Mouse (Mus musculus): ENCODE results near the gene Ptcd2. TPM values are rescaled to one million over a fixed set of nuclear protein-coding genes. Genes with fewer than 3 reads are reported as not detected.
A peak's percentile ranks its signal among the peaks of the same experiment; 100 is the strongest.

The Ptcd2 gene
- 52.6 and 57.6 TPM in 2 replicates for total RNA-seq (2014; fragmentation: Nextera tagmentation)
- 60.9 and 74.7 TPM in 2 replicates for total RNA-seq (2017)

- ATAC-seq (replicated peaks; ENCODE audit: low FRiP score, low TSS enrichment, poor library complexity, severe bottlenecking): peak; percentile 99
Observed at GRCm38 (mm10) chr13:99344599-99345575, at the start of gene Ptcd2, which contains the start of gene Mrps27. Gene Ptcd2 (minus strand): TSS chr13:99344705. Gene Mrps27 (plus strand): TSS chr13:99344786.

DNA sequence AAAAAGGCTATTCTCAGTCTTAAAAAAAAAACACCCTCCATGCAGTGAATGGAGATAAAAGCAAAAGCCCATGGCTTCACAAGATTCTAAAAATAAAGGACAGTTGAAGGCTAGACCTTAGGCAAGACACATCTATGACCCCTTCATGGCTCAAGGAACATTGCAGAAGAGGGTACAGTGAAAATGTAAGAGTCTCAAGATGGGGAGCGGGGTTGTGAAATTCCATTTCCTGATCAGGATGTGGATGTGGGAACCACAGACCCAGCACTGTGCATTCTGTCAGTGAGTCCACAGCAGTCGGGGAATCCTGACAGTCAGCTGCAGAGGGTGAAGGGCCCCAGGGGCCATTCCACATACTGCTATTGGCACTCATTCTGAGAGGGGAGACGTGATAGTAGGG is 48.6 kb upstream of the Ptcd2 start:
- ATAC-seq (replicated peaks; ENCODE audit: low FRiP score, low TSS enrichment, poor library complexity, severe bottlenecking): no peak

DNA sequence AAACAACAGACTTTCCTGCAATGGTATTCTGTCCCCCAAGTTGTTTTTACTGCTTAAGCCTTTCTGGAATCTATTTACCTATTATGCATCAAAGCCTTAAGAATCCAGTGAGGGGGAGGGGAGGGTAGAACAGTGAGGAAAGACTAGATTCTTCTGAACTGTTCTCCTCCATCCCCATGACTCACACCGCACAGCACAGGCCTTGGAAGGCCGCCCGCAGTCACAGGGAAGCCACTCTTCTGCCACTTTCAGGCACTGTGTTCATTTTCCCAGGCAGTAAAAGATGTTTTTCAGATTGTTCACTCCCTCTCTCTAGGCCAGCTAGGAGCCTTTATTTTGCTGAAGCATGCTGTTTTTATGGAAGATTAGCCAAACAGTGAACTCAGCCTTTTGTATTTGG is 46.9 kb upstream of the Ptcd2 start:
- ATAC-seq (replicated peaks; ENCODE audit: low FRiP score, low TSS enrichment, poor library complexity, severe bottlenecking): no peak

DNA sequence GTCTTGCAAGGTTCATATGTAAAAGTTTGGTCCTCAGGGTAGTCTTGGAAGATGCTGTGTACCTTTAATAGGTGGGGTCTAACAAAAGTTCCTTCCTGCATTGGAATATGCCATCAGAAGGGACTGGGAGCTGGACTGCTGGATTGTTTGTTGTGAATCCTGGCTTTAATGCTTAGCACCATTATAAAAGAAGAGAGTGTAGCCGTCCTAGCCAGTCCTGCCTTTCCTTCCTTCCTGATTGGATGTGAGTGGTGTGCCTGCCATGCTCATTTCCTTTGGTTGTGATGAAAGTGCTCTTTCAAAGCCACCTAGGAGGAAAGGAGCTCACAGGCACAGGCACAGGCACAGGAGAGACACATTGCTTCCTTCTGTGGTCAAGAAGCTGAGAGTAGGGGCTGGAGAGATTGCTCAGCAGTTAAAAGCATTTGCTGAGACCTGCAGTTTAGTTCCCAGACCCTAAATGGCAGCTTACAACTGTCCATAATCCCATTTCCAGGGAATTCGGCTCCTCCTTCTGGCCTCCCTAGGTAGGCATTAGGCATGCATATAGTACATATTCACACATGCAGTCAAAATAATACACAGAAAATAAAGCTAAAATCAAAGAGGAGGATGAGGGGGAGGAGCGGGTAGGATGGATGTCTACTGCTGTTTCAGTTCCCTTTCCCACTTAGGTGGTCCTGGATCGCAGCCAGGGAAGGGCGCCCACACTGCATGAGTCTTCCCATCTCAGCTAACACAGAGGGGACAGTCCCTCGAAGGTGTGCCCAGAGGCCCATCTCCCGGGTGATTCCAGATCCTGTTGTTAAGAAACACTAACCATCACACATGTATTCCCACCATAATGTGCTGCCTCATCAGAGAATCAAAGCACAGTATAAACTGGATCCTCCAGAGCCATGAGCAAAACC is 43.7 kb upstream of the Ptcd2 start:
- no peak for ATAC-seq (replicated peaks; ENCODE audit: low FRiP score, low TSS enrichment, poor library complexity, severe bottlenecking)

DNA sequence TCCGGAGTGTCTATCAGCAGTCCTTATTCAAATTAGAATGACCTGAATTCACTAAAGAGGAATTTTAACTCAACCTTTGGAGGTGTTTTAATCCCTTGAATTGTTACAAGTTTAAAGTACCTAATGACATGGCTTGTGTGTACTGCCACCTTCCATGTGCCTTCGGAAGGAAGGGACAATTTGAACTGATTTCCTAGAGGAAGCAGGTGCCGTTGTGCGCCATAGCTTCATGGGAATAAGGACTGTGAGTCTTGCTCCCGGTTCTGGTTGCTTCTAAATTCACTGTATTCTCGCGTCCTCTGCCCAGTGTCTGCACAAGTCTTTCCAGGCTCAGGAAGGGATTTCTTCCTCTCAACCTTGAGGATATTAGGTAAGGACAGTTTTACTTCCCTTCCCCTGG is 41.8 kb upstream of the Ptcd2 start:
- no peak for ATAC-seq (replicated peaks; ENCODE audit: low FRiP score, low TSS enrichment, poor library complexity, severe bottlenecking)

DNA sequence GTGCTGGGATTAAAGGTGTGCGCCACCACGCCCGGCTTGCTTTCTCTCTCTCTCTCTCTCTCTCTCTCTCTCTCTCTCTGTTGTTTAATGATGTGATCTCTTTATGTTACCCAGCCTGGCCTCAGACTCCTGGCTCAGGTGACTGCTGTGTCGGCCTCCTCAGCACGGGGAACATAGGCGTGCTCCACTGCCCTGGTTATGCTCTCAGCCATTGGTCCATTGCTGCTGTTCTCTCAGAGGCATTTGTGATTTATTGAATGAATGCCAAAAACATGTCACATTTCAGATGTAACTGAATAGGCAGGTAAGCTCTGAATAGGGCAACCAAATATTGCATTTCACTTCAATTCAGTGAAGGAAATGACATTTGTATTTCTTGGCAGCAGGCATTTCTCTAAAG is 41.4 kb upstream of the Ptcd2 start:
- ATAC-seq (replicated peaks; ENCODE audit: low FRiP score, low TSS enrichment, poor library complexity, severe bottlenecking): no peak

- ATAC-seq (replicated peaks; ENCODE audit: low FRiP score, low TSS enrichment, poor library complexity, severe bottlenecking): no peak
Observed at GRCm38 (mm10) chr13:99384555-99385203, 40.2 kb upstream of the Ptcd2 start.

GRCm38 (mm10) chr13:99382373-99382772 is 37.9 kb upstream of the Ptcd2 start:
- ATAC-seq (replicated peaks; ENCODE audit: low FRiP score, low TSS enrichment, poor library complexity, severe bottlenecking): no peak

GRCm38 (mm10) chr13:99378223-99378622 is 33.7 kb upstream of the Ptcd2 start:
- no peak for ATAC-seq (replicated peaks; ENCODE audit: low FRiP score, low TSS enrichment, poor library complexity, severe bottlenecking)

DNA sequence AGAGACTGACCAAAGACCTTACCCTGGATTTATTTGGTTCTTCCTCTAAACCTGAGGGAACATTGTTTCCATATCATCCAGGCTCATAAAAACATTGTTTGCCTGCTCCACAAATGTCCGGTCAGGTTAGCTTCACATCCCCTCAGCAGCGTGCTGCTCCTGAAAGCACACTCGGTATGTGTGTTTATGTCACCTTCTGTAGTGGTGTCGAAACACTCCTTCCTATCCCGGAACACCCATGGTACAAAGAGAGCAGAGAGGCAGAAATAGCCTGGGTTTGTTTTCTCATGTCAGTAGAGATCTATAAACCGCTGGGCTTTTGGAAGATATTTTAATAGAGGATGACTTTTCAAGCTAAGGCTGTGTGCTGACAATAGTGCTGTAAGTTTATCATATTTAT is 32.5 kb upstream of the Ptcd2 start:
- no peak for ATAC-seq (replicated peaks; ENCODE audit: low FRiP score, low TSS enrichment, poor library complexity, severe bottlenecking)

GRCm38 (mm10) chr13:99375550-99375949 is 31.0 kb upstream of the Ptcd2 start:
- peak; percentile 87 for ATAC-seq (replicated peaks; ENCODE audit: low FRiP score, low TSS enrichment, poor library complexity, severe bottlenecking)

DNA sequence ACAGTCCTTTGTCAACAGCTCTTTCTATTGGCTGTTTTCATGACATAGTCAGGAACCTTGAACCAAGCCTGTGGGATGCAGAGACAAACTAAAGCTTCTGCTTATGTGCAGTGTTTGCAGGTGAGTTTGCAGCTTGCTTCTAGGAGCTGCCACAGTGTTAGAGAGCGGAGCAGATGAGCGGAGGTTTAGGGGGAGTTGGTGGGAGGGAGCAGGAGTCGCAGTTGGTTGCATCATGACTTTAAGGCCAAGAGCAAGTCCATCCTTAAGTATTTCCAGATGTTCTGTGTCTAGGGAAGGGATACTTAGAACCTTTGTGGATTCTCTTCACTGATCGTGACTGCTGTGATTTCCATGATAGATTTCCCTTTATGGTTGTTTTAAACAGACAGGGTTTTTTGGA is 29.7 kb upstream of the Ptcd2 start:
- ATAC-seq (replicated peaks; ENCODE audit: low FRiP score, low TSS enrichment, poor library complexity, severe bottlenecking): no peak

DNA sequence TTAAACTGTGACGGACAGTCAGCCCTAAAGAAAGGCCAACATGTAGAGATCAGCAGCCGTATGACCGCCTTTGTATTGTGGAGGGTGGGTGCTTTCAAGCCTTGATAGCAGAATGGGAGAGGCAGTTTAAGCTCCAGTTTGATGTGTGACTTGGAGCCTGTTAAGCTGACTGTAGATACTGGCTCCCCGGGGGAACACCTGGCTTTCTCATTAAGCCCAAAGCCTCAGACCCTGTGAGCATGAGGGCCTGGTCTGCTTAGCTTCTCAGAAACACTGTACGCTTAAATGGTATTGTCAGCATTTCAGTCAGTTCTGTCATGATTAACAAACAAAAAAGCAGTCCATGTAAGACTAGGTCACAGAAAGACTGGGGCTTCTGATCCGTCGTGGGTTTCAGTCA is 29.2 kb upstream of the Ptcd2 start:
- ATAC-seq (replicated peaks; ENCODE audit: low FRiP score, low TSS enrichment, poor library complexity, severe bottlenecking): no peak

DNA sequence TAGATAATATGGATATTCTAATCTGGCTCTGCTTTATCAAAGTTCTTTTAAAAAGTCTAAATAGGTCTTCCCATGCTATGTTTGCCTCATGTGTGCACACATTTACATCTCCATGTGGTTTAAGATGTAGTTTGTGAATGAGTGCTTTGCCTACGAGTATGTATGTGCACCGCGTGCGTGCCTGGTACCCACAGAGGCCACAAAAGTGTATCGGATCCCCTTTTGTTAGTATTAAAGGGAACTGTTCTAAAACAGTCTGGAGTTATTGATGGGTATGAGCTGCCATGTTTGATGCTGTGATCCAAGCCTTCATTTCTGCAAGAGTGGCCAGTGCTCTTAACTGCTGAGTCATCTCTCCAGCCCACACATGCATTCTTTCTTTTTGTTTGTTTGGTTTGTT is 26.8 kb upstream of the Ptcd2 start:
- ATAC-seq (replicated peaks; ENCODE audit: low FRiP score, low TSS enrichment, poor library complexity, severe bottlenecking): no peak

GRCm38 (mm10) chr13:99369103-99369502 is 24.6 kb upstream of the Ptcd2 start:
- ATAC-seq (replicated peaks; ENCODE audit: low FRiP score, low TSS enrichment, poor library complexity, severe bottlenecking): no peak

DNA sequence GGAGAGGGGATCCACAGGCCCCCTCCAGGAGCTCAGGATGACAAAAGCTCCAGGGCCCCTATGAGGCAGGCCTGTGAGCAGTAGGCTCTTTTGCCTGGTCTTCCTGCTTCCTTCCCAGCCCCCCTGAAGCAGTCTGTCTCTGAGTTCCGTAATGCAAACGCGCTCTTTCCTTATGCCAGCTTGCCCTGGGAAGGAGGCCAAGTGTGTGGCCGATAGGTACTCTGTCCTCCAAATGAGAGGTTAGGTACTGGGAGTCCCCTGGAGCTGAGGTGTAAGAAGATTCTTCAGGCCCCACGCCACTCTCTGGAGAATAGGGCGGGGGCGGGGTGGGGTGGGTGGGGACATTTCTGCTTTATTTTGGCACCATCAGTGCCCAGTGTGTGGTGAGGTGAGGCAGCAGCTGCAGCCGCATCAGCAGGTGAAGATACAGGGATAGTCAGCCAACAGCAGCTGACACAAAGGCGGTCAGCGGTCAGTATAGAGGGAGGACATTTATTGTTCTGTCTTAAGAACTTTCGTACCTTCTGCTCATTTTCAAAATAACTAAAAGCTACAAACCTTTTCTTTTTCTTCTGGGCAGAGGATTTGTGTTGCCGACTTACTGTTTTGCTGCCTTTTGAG is 23.2 kb upstream of the Ptcd2 start:
- no peak for ATAC-seq (replicated peaks; ENCODE audit: low FRiP score, low TSS enrichment, poor library complexity, severe bottlenecking)

- no peak for ATAC-seq (replicated peaks; ENCODE audit: low FRiP score, low TSS enrichment, poor library complexity, severe bottlenecking)
Observed at GRCm38 (mm10) chr13:99366422-99367175, 22.1 kb upstream of the Ptcd2 start.

GRCm38 (mm10) chr13:99363866-99364265 is 19.4 kb upstream of the Ptcd2 start:
- no peak for ATAC-seq (replicated peaks; ENCODE audit: low FRiP score, low TSS enrichment, poor library complexity, severe bottlenecking)

DNA sequence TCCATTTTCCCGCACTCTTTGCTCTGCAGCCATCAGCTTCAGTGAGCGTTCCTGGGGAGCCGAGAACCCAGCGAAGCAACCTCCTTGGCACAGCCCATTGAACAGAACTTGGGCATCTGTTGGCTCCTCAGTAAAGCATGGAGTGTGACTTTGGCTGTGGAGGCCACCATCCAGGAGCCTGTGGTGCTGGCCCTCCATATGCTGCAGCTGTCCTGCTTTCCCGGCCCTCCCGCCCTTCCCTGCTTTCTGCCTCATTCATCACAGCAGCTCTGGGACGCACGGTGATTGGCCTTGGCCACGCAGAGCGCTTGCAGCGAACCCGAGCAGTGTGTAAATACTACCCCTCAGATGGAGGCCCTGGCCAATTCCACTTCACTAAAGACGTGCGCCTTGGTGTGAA is 14.4 kb upstream of the Ptcd2 start:
- ATAC-seq (replicated peaks; ENCODE audit: low FRiP score, low TSS enrichment, poor library complexity, severe bottlenecking): no peak
